Mouse (Mus musculus): Measurements from ENCODE around the gene Ahdc1. TPM values are rescaled to one million over a fixed set of nuclear protein-coding genes. Genes with fewer than 3 reads are reported as not detected.

Gene Ahdc1
- total and polyA plus RNA-seq, 3 experiments = 2.7 to 37.9 (median 15.6) TPM

DNA sequence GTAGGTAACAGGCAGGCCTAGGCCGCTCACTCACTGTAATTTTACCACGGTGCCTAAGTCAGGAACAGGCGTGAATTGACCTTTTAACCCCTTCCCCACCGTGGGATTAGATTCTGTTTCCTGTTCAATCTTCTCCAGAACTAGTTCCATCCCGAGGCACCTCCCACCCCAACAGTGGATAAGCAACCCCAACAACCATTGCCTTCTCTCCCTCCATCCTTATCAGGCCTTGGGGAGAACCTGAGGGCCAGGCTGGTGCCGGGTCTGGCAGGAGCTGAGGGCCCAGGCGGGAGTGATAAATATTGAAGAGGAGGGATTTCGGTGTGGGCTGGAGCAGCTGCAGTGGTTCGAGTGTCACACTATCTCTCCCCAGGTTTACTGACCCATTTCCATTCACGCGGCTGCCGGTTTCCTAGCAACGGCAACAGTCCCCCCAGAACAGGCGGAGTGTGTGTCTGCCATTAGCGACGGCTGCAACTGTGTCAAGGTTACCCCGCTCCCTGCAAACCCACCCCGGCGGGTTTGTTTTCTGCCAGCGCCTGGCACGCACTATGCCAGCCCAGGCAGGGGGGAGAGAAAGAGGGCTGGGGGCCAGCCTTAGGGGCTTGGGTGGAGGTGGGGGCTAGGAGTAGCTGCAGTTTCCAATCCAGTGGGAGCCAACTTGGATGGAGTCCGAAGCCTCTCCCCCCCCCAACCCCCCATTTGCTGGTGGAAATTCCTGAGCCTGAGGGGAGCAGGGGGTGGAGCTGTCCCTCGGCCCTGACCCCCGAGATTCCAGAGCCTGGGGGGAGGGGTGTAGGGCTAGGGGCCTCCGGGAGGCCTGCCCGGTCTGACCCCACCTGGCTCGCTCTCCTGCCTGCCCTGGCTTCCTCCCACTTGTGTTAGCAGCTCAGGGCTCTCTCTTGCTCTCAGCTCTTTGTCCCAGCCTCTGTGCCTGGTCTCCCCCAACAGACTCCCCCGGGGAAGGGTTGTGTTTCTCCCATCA is 31.9 kb downstream of the Ahdc1 start:
- Histone ChIP-seq H3K36me3 (replicated peaks) (peaks cover 3% of the 10 kb centered on the region), H3K4me3 (ENCODE audit: low read depth, low read length) (no peak overlapping the region), H3K9me3 (replicated peaks) (peaks cover 12% of the 10 kb centered on the region), H3K27me3 (ENCODE audit: insufficient read depth, low read length) (peaks cover 70% of the 10 kb centered on the region), H3K4me1 (ENCODE audit: insufficient read depth, low read depth, low read length) (peaks cover 50% of the 10 kb centered on the region)
- DNase-seq (ENCODE audit: low spot score) (no peak), ATAC-seq (ENCODE audit: extremely low read depth, insufficient number of reproducible peaks, low FRiP score, poor library complexity, severe bottlenecking) (no peak)
- no peak for TF ChIP-seq POLR2AphosphoS5 (IDR thresholded peaks at IDR 0.05; ENCODE audit: insufficient replicate concordance, low read depth, low read length)
- TF ChIP-seq TAL1 (conservative IDR thresholded peaks at IDR 0.05; ENCODE audit: low read depth, low read length) = no peak
- no peak for TF ChIP-seq GATA2 (IDR thresholded peaks at IDR 0.05; ENCODE audit: borderline replicate concordance, low read depth, low read length)
- TF ChIP-seq GATA1 (IDR thresholded peaks at IDR 0.05; ENCODE audit: borderline replicate concordance, low read length) = no peak
- TF ChIP-seq CTCF (IDR thresholded peaks at IDR 0.05; ENCODE audit: low read depth, low read length) = no peak

DNA sequence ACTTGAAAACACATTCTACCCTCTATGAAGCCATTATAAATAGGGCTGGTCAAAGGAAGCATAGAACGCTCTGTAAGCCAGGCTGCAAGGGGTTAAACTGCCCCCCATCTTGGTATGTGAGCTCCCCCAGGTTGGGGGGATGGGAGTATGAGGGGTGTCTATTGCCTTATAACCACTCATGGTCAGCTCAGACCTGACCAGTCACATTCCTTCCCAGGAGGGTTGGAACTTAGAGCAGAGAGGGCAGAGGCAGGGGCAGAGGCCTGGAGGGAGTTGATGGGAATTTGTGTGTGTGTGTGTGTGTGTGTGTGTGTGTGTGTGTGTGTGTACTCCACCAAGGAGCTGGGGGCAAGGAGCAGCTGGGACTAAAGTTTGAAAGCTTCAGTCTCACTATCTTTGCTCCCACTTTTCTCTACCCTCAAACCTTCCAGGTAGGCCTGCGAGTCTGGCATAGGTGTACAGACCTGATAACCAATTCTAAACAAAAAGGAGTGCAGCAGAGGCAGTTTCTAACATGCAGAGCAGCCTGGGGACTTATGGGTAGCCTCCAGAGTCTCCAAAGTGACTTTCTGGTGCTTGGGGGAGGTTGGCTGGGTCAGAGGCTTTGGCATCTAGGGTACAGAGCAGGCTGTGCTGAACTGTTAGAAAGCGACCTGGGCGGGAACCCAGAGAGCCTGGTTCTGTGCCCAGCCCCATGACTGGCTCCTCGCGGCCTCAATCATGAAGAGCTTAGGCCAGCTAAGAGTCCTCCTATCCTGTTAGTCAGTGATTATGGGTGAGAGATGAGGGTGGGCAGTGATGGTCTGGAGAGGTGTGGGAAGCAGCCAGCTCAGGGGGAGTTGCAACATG is 33.0 kb downstream of the Ahdc1 start:
- no peak overlapping the region for H3K4me3 ChIP-seq (ENCODE audit: low read depth, low read length)
- H3K27me3 ChIP-seq (ENCODE audit: insufficient read depth, low read length) = peaks cover 67% of the 10 kb centered on the region
- H3K9me3 ChIP-seq (replicated peaks) = 0 out of 2 replicates have a peak, but pooled peaks cover 4% of the 10 kb centered on the region
- DNase-seq (ENCODE audit: low spot score) = no peak
- peaks cover 43% of the 10 kb centered on the region for H3K4me1 ChIP-seq (ENCODE audit: insufficient read depth, low read depth, low read length)
- H3K36me3 ChIP-seq (replicated peaks) = peaks cover 3% of the 10 kb centered on the region
- no peak for TF ChIP-seq GATA1 (IDR thresholded peaks at IDR 0.05; ENCODE audit: borderline replicate concordance, low read length)
- no peak for TF ChIP-seq TAL1 (conservative IDR thresholded peaks at IDR 0.05; ENCODE audit: low read depth, low read length)
- no peak for TF ChIP-seq GATA2 (IDR thresholded peaks at IDR 0.05; ENCODE audit: borderline replicate concordance, low read depth, low read length)
- TF ChIP-seq CTCF (IDR thresholded peaks at IDR 0.05; ENCODE audit: low read depth, low read length) = no peak
- TF ChIP-seq POLR2AphosphoS5 (IDR thresholded peaks at IDR 0.05; ENCODE audit: insufficient replicate concordance, low read depth, low read length) = no peak
- no peak for ATAC-seq (ENCODE audit: extremely low read depth, insufficient number of reproducible peaks, low FRiP score, poor library complexity, severe bottlenecking)

- Histone ChIP-seq H3K36me3 (replicated peaks) (peaks cover 3% of the 10 kb centered on the region), H3K4me1 (ENCODE audit: insufficient read depth, low read depth, low read length) (peaks cover 38% of the 10 kb centered on the region)
- ATAC-seq (ENCODE audit: extremely low read depth, insufficient number of reproducible peaks, low FRiP score, poor library complexity, severe bottlenecking) = no peak
These were observed 33.6 kb downstream of the Ahdc1 start for GRCm38 (mm10) chr4:133044647-133045094.

GRCm38 (mm10) chr4:133045771-133046474 is 34.9 kb downstream of the Ahdc1 start:
- TF ChIP-seq CTCF (IDR thresholded peaks at IDR 0.05; ENCODE audit: low read depth, low read length) (no peak), TAL1 (conservative IDR thresholded peaks at IDR 0.05; ENCODE audit: low read depth, low read length) (no peak), POLR2AphosphoS5 (IDR thresholded peaks at IDR 0.05; ENCODE audit: insufficient replicate concordance, low read depth, low read length) (no peak), GATA1 (IDR thresholded peaks at IDR 0.05; ENCODE audit: borderline replicate concordance, low read length) (no peak), GATA2 (IDR thresholded peaks at IDR 0.05; ENCODE audit: borderline replicate concordance, low read depth, low read length) (no peak)
- Histone ChIP-seq H3K36me3 (replicated peaks) (peaks cover 3% of the 10 kb centered on the region), H3K4me1 (ENCODE audit: insufficient read depth, low read depth, low read length) (peaks cover 43% of the 10 kb centered on the region), H3K4me3 (ENCODE audit: low read depth, low read length) (no peak overlapping the region), H3K27me3 (ENCODE audit: insufficient read depth, low read length) (peaks cover 58% of the 10 kb centered on the region), H3K9me3 (replicated peaks) (no peaks in the 10 kb centered on the region)
- ATAC-seq (ENCODE audit: extremely low read depth, insufficient number of reproducible peaks, low FRiP score, poor library complexity, severe bottlenecking) = no peak
- no peak for DNase-seq (ENCODE audit: low spot score)

More at GRCm38 (mm10) chr4:133044647-133045094, 33.6 kb downstream of the Ahdc1 start:
- H3K4me3 ChIP-seq (ENCODE audit: low read depth, low read length) = no peak overlapping the region
- TF ChIP-seq GATA1 (IDR thresholded peaks at IDR 0.05; ENCODE audit: borderline replicate concordance, low read length) (no peak), TAL1 (conservative IDR thresholded peaks at IDR 0.05; ENCODE audit: low read depth, low read length) (no peak), GATA2 (IDR thresholded peaks at IDR 0.05; ENCODE audit: borderline replicate concordance, low read depth, low read length) (no peak), POLR2AphosphoS5 (IDR thresholded peaks at IDR 0.05; ENCODE audit: insufficient replicate concordance, low read depth, low read length) (no peak), CTCF (IDR thresholded peaks at IDR 0.05; ENCODE audit: low read depth, low read length) (no peak)
- no peak for DNase-seq (ENCODE audit: low spot score)
- H3K9me3 ChIP-seq (replicated peaks) = no peaks in the 10 kb centered on the region
- H3K27me3 ChIP-seq (ENCODE audit: insufficient read depth, low read length) = peaks cover 63% of the 10 kb centered on the region

- DNase-seq (ENCODE audit: low spot score) = no peak
- H3K9me3 ChIP-seq (replicated peaks) = no peaks in the 10 kb centered on the region
- TF ChIP-seq GATA1 (IDR thresholded peaks at IDR 0.05; ENCODE audit: borderline replicate concordance, low read length) (no peak), TAL1 (conservative IDR thresholded peaks at IDR 0.05; ENCODE audit: low read depth, low read length) (no peak), POLR2AphosphoS5 (IDR thresholded peaks at IDR 0.05; ENCODE audit: insufficient replicate concordance, low read depth, low read length) (no peak)
- peaks cover 3% of the 10 kb centered on the region for H3K36me3 ChIP-seq (replicated peaks)
- no peak for ATAC-seq (ENCODE audit: extremely low read depth, insufficient number of reproducible peaks, low FRiP score, poor library complexity, severe bottlenecking)
- no peak overlapping the region for H3K4me3 ChIP-seq (ENCODE audit: low read depth, low read length)
- peaks cover 52% of the 10 kb centered on the region for H3K4me1 ChIP-seq (ENCODE audit: insufficient read depth, low read depth, low read length)
- H3K27me3 ChIP-seq (ENCODE audit: insufficient read depth, low read length) = peaks cover 56% of the 10 kb centered on the region
These were observed 35.8 kb downstream of the Ahdc1 start for GRCm38 (mm10) chr4:133046691-133047352.

Measured in G1E (cell line).